Mouse (Mus musculus): ENCODE results near the gene Ndufb10. TPM values are rescaled to one million over a fixed set of nuclear protein-coding genes. Genes with fewer than 3 reads are reported as not detected.

The Ndufb10 gene
- polyA plus RNA-seq, 1 experiment from 2014 or later, result 351 TPM

GRCm38 (mm10) chr17:24687146-24687595 is 37.1 kb downstream of the Ndufb10 start:
- peak; percentile 67 for ATAC-seq (ENCODE audit: insufficient number of reproducible peaks, low FRiP score)
- H3K4me2 ChIP-seq, result peak overlapping the region; percentile 61
- peaks cover 59% of the 10 kb centered on the region for H3K27me3 ChIP-seq (replicated peaks)
- H3K9ac ChIP-seq, result peak overlapping the region; percentile 30; the same call in 1 of the 2 replicates
- peaks cover 6% of the 10 kb centered on the region for H3K36me3 ChIP-seq
- WGBS, result 2% methylated on average over 25 of the region's 25 CpGs
- no peaks in the 10 kb centered on the region for H3K9me3 ChIP-seq (replicated peaks)
- peak overlapping the region; percentile 36 for H3K4me3 ChIP-seq
- peaks cover 22% of the 10 kb centered on the region for H3K4me1 ChIP-seq (replicated peaks)
- no peak overlapping the region for H3K27ac ChIP-seq (ENCODE audit: poor library complexity, severe bottlenecking)

GRCm38 (mm10) chr17:24686514-24686913 is 37.8 kb downstream of the Ndufb10 start:
- 25% methylated on average over 16 of the region's 16 CpGs for WGBS
- peaks cover 10% of the 10 kb centered on the region for H3K36me3 ChIP-seq
- H3K4me3 ChIP-seq, result 0 out of 2 replicates have a peak overlapping the region, but pooled peaks have one; percentile 2
- no peaks in the 10 kb centered on the region for H3K9me3 ChIP-seq (replicated peaks)
- ATAC-seq (ENCODE audit: insufficient number of reproducible peaks, low FRiP score), result peak; percentile 48; the same call in 1 of the 2 replicates
- H3K9ac ChIP-seq, result no peak overlapping the region
- H3K27ac ChIP-seq (ENCODE audit: poor library complexity, severe bottlenecking), result no peak overlapping the region
- peak overlapping the region; percentile 53 for H3K4me2 ChIP-seq
- peaks cover 22% of the 10 kb centered on the region for H3K4me1 ChIP-seq (replicated peaks)
- peaks cover 58% of the 10 kb centered on the region for H3K27me3 ChIP-seq (replicated peaks)

- no peak for ATAC-seq (ENCODE audit: insufficient number of reproducible peaks, low FRiP score)
- Histone ChIP-seq H3K9ac (no peak overlapping the region), H3K9me3 (replicated peaks) (no peaks in the 10 kb centered on the region), H3K4me3 (no peak overlapping the region), H3K27ac (ENCODE audit: poor library complexity, severe bottlenecking) (no peak overlapping the region), H3K4me2 (no peak overlapping the region), H3K27me3 (replicated peaks) (no peaks in the 10 kb centered on the region), H3K4me1 (replicated peaks) (peaks cover 25% of the 10 kb centered on the region), H3K36me3 (peaks cover 62% of the 10 kb centered on the region)
- WGBS, result 89% methylated on average over 24 of the region's 24 CpGs
These were observed 46.7 kb downstream of the Ndufb10 start for GRCm38 (mm10) chr17:24677500-24678080.

- peaks cover 55% of the 10 kb centered on the region for H3K36me3 ChIP-seq
- H3K4me1 ChIP-seq (replicated peaks), result peaks cover 32% of the 10 kb centered on the region
- ATAC-seq (ENCODE audit: insufficient number of reproducible peaks, low FRiP score), result no peak
- H3K4me3 ChIP-seq, result no peak overlapping the region
- H3K27ac ChIP-seq (ENCODE audit: poor library complexity, severe bottlenecking), result no peak overlapping the region
- 92% methylated on average over 5 of the region's 5 CpGs for WGBS
- H3K4me2 ChIP-seq, result no peak overlapping the region
- no peak overlapping the region for H3K9ac ChIP-seq
- no peaks in the 10 kb centered on the region for H3K9me3 ChIP-seq (replicated peaks)
- no peaks in the 10 kb centered on the region for H3K27me3 ChIP-seq (replicated peaks)
These were observed 47.4 kb downstream of the Ndufb10 start for GRCm38 (mm10) chr17:24676877-24677276.

GRCm38 (mm10) chr17:24676187-24676586 is 48.1 kb downstream of the Ndufb10 start:
- Histone ChIP-seq H3K4me3 (no peak overlapping the region), H3K27me3 (replicated peaks) (no peaks in the 10 kb centered on the region), H3K9ac (no peak overlapping the region), H3K36me3 (peaks cover 49% of the 10 kb centered on the region), H3K9me3 (replicated peaks) (no peaks in the 10 kb centered on the region), H3K4me2 (no peak overlapping the region), H3K4me1 (replicated peaks) (peaks cover 39% of the 10 kb centered on the region), H3K27ac (ENCODE audit: poor library complexity, severe bottlenecking) (no peak overlapping the region)
- 67% methylated on average over 2 of the region's 2 CpGs for WGBS
- ATAC-seq (ENCODE audit: insufficient number of reproducible peaks, low FRiP score), result no peak

- H3K4me1 ChIP-seq (replicated peaks), result peaks cover 49% of the 10 kb centered on the region
- WGBS, result 60% methylated on average over 7 of the region's 7 CpGs
- 0 out of 2 replicates have a peak overlapping the region, but pooled peaks have one; percentile 0 for H3K9ac ChIP-seq
These were observed 50.0 kb downstream of the Ndufb10 start for GRCm38 (mm10) chr17:24674277-24674676.

GRCm38 (mm10) chr17:24672141-24672540 is 52.1 kb downstream of the Ndufb10 start:
- WGBS, result 25% methylated on average over 5 of the region's 5 CpGs
- peaks cover 55% of the 10 kb centered on the region for H3K4me1 ChIP-seq (replicated peaks)

More at GRCm38 (mm10) chr17:24674277-24674676, 50.0 kb downstream of the Ndufb10 start:
- Histone ChIP-seq H3K9me3 (replicated peaks) (no peaks in the 10 kb centered on the region), H3K4me2 (no peak overlapping the region), H3K27ac (ENCODE audit: poor library complexity, severe bottlenecking) (no peak overlapping the region), H3K36me3 (peaks cover 30% of the 10 kb centered on the region), H3K4me3 (no peak overlapping the region), H3K27me3 (replicated peaks) (no peaks in the 10 kb centered on the region)
- ATAC-seq (ENCODE audit: insufficient number of reproducible peaks, low FRiP score), result no peak

More at GRCm38 (mm10) chr17:24672141-24672540, 52.1 kb downstream of the Ndufb10 start:
- H3K36me3 ChIP-seq, result peaks cover 9% of the 10 kb centered on the region
- no peaks in the 10 kb centered on the region for H3K27me3 ChIP-seq (replicated peaks)
- ATAC-seq (ENCODE audit: insufficient number of reproducible peaks, low FRiP score), result no peak
- H3K9ac ChIP-seq, result no peak overlapping the region
- H3K4me3 ChIP-seq, result no peak overlapping the region
- H3K9me3 ChIP-seq (replicated peaks), result no peaks in the 10 kb centered on the region
- H3K27ac ChIP-seq (ENCODE audit: poor library complexity, severe bottlenecking), result no peak overlapping the region
- peak overlapping the region; percentile 26 for H3K4me2 ChIP-seq

Other genes with a start within 250 kb of the Ndufb10 start
- 17.8 and 20.5 TPM in 2 replicates for gene Mlst8, start 245.4 kb downstream of the Ndufb10 start, polyA plus RNA-seq (2016; fragmentation: Nextera tagmentation; extraction: Ambion mirVana)
- 0.64 and 0.77 TPM in 2 replicates for gene Caskin1, start 235.9 kb downstream of the Ndufb10 start, polyA plus RNA-seq (2016; fragmentation: Nextera tagmentation; extraction: Ambion mirVana)
- gene Traf7, start 196.5 kb downstream of the Ndufb10 start, polyA plus RNA-seq (2016; fragmentation: Nextera tagmentation; extraction: Ambion mirVana), result 71.8 and 81.4 TPM in 2 replicates
- 1.2 TPM in 2 replicates for gene Rab26, start 190.3 kb downstream of the Ndufb10 start, polyA plus RNA-seq (2016; fragmentation: Nextera tagmentation; extraction: Ambion mirVana)
- 18.1 and 18.9 TPM in 2 replicates for gene Pkd1, start 174.6 kb downstream of the Ndufb10 start, polyA plus RNA-seq (2016; fragmentation: Nextera tagmentation; extraction: Ambion mirVana)
- gene Tsc2, start 91.8 kb downstream of the Ndufb10 start, polyA plus RNA-seq (2016; fragmentation: Nextera tagmentation; extraction: Ambion mirVana), result 66.5 and 74.6 TPM in 2 replicates
- 7.8 and 8.3 TPM in 2 replicates for gene Nthl1, start 91.8 kb downstream of the Ndufb10 start, polyA plus RNA-seq (2016; fragmentation: Nextera tagmentation; extraction: Ambion mirVana)
- gene Slc9a3r2, start 74.2 kb downstream of the Ndufb10 start, polyA plus RNA-seq (2016; fragmentation: Nextera tagmentation; extraction: Ambion mirVana), result 56.6 and 59.7 TPM in 2 replicates
- gene Npw, start 66.0 kb downstream of the Ndufb10 start, polyA plus RNA-seq (2016; fragmentation: Nextera tagmentation; extraction: Ambion mirVana), result not detected in 2 replicates
- 20.1 and 21.2 TPM in 2 replicates for gene Zfp598, start 54.8 kb downstream of the Ndufb10 start, polyA plus RNA-seq (2016; fragmentation: Nextera tagmentation; extraction: Ambion mirVana)
- gene Syngr3, start 34.5 kb downstream of the Ndufb10 start, polyA plus RNA-seq (2016; fragmentation: Nextera tagmentation; extraction: Ambion mirVana), result 0.68 and 1.0 TPM in 2 replicates
- 34.0 and 37.8 TPM in 2 replicates for gene Gfer, start 28.3 kb downstream of the Ndufb10 start, polyA plus RNA-seq (2016; fragmentation: Nextera tagmentation; extraction: Ambion mirVana)
- gene Noxo1, start 28.2 kb downstream of the Ndufb10 start, polyA plus RNA-seq (2016; fragmentation: Nextera tagmentation; extraction: Ambion mirVana), result 1.3 and 1.8 TPM in 2 replicates
- 45.9 and 49.5 TPM in 2 replicates for gene Tbl3, start 16.8 kb downstream of the Ndufb10 start, polyA plus RNA-seq (2016; fragmentation: Nextera tagmentation; extraction: Ambion mirVana)
- gene Rnf151, start 6.4 kb downstream of the Ndufb10 start, polyA plus RNA-seq (2016; fragmentation: Nextera tagmentation; extraction: Ambion mirVana), result not detected in 2 replicates
- gene Rps2, start 6.4 kb downstream of the Ndufb10 start, polyA plus RNA-seq (2016; fragmentation: Nextera tagmentation; extraction: Ambion mirVana), result 810 and 828 TPM in 2 replicates
- 0.34 and 0.76 TPM in 2 replicates for gene Rpl3l, start 3.3 kb upstream of the Ndufb10 start, polyA plus RNA-seq (2016; fragmentation: Nextera tagmentation; extraction: Ambion mirVana)
- gene Msrb1, start 12.2 kb upstream of the Ndufb10 start, polyA plus RNA-seq (2016; fragmentation: Nextera tagmentation; extraction: Ambion mirVana), result 17.3 and 18.2 TPM in 2 replicates
- gene Hs3st6, start 28.5 kb upstream of the Ndufb10 start, polyA plus RNA-seq (2016; fragmentation: Nextera tagmentation; extraction: Ambion mirVana), result 0.72 TPM in 1 of 2 replicates, not detected in the other
- not detected in 2 replicates for gene Meiob, start 79.8 kb upstream of the Ndufb10 start, polyA plus RNA-seq (2016; fragmentation: Nextera tagmentation; extraction: Ambion mirVana)
- gene Hagh, start 115.7 kb upstream of the Ndufb10 start, polyA plus RNA-seq (2016; fragmentation: Nextera tagmentation; extraction: Ambion mirVana), result 39.9 and 41.2 TPM in 2 replicates
- 36.5 TPM in 2 replicates for gene Fahd1, start 125.9 kb upstream of the Ndufb10 start, polyA plus RNA-seq (2016; fragmentation: Nextera tagmentation; extraction: Ambion mirVana)
- gene Igfals, start 141.5 kb upstream of the Ndufb10 start, polyA plus RNA-seq (2016; fragmentation: Nextera tagmentation; extraction: Ambion mirVana), result 0.12 and 0.24 TPM in 2 replicates
- 31.9 and 33.1 TPM in 2 replicates for gene Nubp2, start 161.9 kb upstream of the Ndufb10 start, polyA plus RNA-seq (2016; fragmentation: Nextera tagmentation; extraction: Ambion mirVana)
- gene Spsb3, start 162.2 kb upstream of the Ndufb10 start, polyA plus RNA-seq (2016; fragmentation: Nextera tagmentation; extraction: Ambion mirVana), result 25.7 and 28.3 TPM in 2 replicates
- gene Eme2, start 170.6 kb upstream of the Ndufb10 start, polyA plus RNA-seq (2016; fragmentation: Nextera tagmentation; extraction: Ambion mirVana), result 25.4 and 27.2 TPM in 2 replicates
- 91.1 and 94.9 TPM in 2 replicates for gene Mrps34, start 170.6 kb upstream of the Ndufb10 start, polyA plus RNA-seq (2016; fragmentation: Nextera tagmentation; extraction: Ambion mirVana)
- 34.5 and 36.5 TPM in 2 replicates for gene Nme3, start 172.0 kb upstream of the Ndufb10 start, polyA plus RNA-seq (2016; fragmentation: Nextera tagmentation; extraction: Ambion mirVana)
- gene Mapk8ip3, start 212.5 kb upstream of the Ndufb10 start, polyA plus RNA-seq (2016; fragmentation: Nextera tagmentation; extraction: Ambion mirVana), result 38.4 and 41.3 TPM in 2 replicates
- gene Jpt2, start 236.2 kb upstream of the Ndufb10 start, polyA plus RNA-seq (2016; fragmentation: Nextera tagmentation; extraction: Ambion mirVana), result 140 and 144 TPM in 2 replicates

Measured in heart, embryonic 12.5 days (tissue).